ENCODE assay signal across 24 mouse cellular contexts in genomic region chrX:73730908-73731307, GRCm38 (mm10). TPM values are rescaled to one million over a fixed set of nuclear protein-coding genes. Genes with fewer than 3 reads are reported as not detected.
"Had no signal": no experiment of that assay in that cellular context is flagged by ENCODE, and none has a peak within 500 bp of the region (broad histone marks: within the 10 kb centered on the region; RNA-seq: fewer than 3 reads in every experiment).

No protein-coding gene starts in this region.

- ATAC-seq: forebrain, embryonic 16.5 days; hindbrain, postnatal 0 days had no signal

- H3K4me3 ChIP-seq: gastrocnemius, adult 2 months; heart, adult 2 months; heart, embryonic 13.5 days; heart, embryonic 15.5 days; hindbrain, embryonic 13.5 days; hindbrain, embryonic 15.5 days; layer of hippocampus, adult 2 months; left cerebral cortex, adult 2 months; limb, embryonic 10.5 days; limb, embryonic 12.5 days had no signal

- H3K9me3 ChIP-seq: heart, embryonic 13.5 days; heart, embryonic 15.5 days; hindbrain, embryonic 13.5 days; hindbrain, embryonic 15.5 days; limb, embryonic 10.5 days; limb, embryonic 12.5 days had no signal

- H3K4me2 ChIP-seq: heart, embryonic 11.5 days; heart, embryonic 13.5 days; heart, embryonic 15.5 days; hindbrain, embryonic 13.5 days; hindbrain, embryonic 15.5 days; limb, embryonic 12.5 days had no signal

- H3K27me3 ChIP-seq: heart, embryonic 13.5 days; heart, embryonic 15.5 days; hindbrain, embryonic 13.5 days; hindbrain, embryonic 15.5 days; limb, embryonic 12.5 days had no signal

- DNase-seq: gastrocnemius, adult 2 months; gastrocnemius, postnatal 10 days; gastrocnemius, postnatal 25 days; heart, adult 2 months; heart, postnatal 14 days; heart, postnatal 36 days; kidney, adult 18-20 months; kidney, adult 8-10 months; kidney, postnatal 10 days; kidney, postnatal 25 days; liver had no signal

- H3K4me1 ChIP-seq: heart, embryonic 13.5 days; heart, embryonic 15.5 days; hindbrain, embryonic 13.5 days; hindbrain, embryonic 15.5 days; limb, embryonic 10.5 days; limb, embryonic 12.5 days had no signal

- H3K27ac ChIP-seq: gastrocnemius, adult 2 months; heart, adult 2 months; heart, embryonic 13.5 days; heart, embryonic 15.5 days; hindbrain, embryonic 13.5 days; hindbrain, embryonic 15.5 days; hindbrain, postnatal 0 days; layer of hippocampus, adult 2 months; left cerebral cortex, adult 2 months; limb, embryonic 10.5 days; limb, embryonic 12.5 days had no signal

- H3K36me3 ChIP-seq: heart, embryonic 15.5 days; hindbrain, embryonic 15.5 days; limb, embryonic 10.5 days had no signal

- H3K9ac ChIP-seq: heart, embryonic 13.5 days; heart, embryonic 15.5 days; hindbrain, embryonic 13.5 days; hindbrain, embryonic 15.5 days; limb, embryonic 12.5 days had no signal

RNA-seq across cellular contexts. Expression of gene Plxnb3, which starts 26.0 kb away (rescaled TPM):
- total RNA-seq: hematopoietic stem cell, adult 5-6 weeks had no signal
- polyA plus RNA-seq: limb, embryonic 10.5 days had no signal

RNA-seq across cellular contexts. Expression of gene Srpk3, which starts 43.3 kb away (rescaled TPM):
- total RNA-seq: granulocyte monocyte progenitor cell, adult 5-6 weeks; hematopoietic stem cell, adult 5-6 weeks had no signal
